Mouse (Mus musculus) stomach, embryonic 15.5 days (tissue): Measurements from ENCODE around the gene Olfr1036. TPM values are rescaled to one million over a fixed set of nuclear protein-coding genes. Genes with fewer than 3 reads are reported as not detected.
"Not testable (repeated sequence)": the region's sequence is repeated elsewhere in the genome, so short reads cannot be mapped to it uniquely, and the experiment has no call there.

Experiments used
- ATAC-seq: fragments of 200-750 bp; cut with Nextera tagmentation; 2 replicates; pipeline ENCODE4 v1.8.0; 2017; ENCODE audit warnings: low read depth, moderate number of reproducible peaks, moderate TSS enrichment; ENCODE audit not compliant: insufficient read depth, low FRiP score
- H3K27ac ChIP-seq: fragments of 300-500 bp; sonication (generic); 2 replicates; pipeline ENCODE4 v1.5.1; 2015; ENCODE audit warnings: mild to moderate bottlenecking, inconsistent platforms
- H3K27me3 ChIP-seq: fragments of 300-500 bp; sonication (generic); replicated peaks from 2 replicates; pipeline ENCODE4 v1.6.1; 2015; ENCODE audit warnings: inconsistent platforms
- H3K36me3 ChIP-seq: fragments of 300-500 bp; sonication (generic); 2 replicates; pipeline ENCODE4 v1.6.1; 2015; ENCODE audit warnings: inconsistent platforms
- H3K4me1 ChIP-seq: fragments of 300-500 bp; sonication (generic); 2 replicates; pipeline ENCODE4 v1.6.1; 2015; ENCODE audit warnings: inconsistent platforms
- H3K4me2 ChIP-seq: fragments of 300-500 bp; sonication (generic); 2 replicates; pipeline ENCODE4 v1.6.1; 2015; ENCODE audit warnings: mild to moderate bottlenecking, inconsistent platforms
- H3K4me3 ChIP-seq: fragments of 300-500 bp; sonication (generic); replicated peaks from 2 replicates; pipeline ENCODE4 v1.5.1; 2015; ENCODE audit warnings: inconsistent platforms
- H3K9ac ChIP-seq: fragments of 300-500 bp; sonication (generic); 2 replicates; pipeline ENCODE4 v1.6.1; 2015; ENCODE audit warnings: inconsistent platforms
- H3K9me3 ChIP-seq: fragments of 300-500 bp; sonication (generic); 2 replicates; pipeline ENCODE4 v1.6.1; 2016; ENCODE audit warnings: inconsistent platforms
- WGBS: fragments of 180-500 bp; shearing (Covaris S2); methylation state at CpG from one replicate; pipeline ENCODE4 v1.1.7; 2015; 5-methylcytosine and 5-hydroxymethylcytosine counted together
- polyA plus RNA-seq: library from polyadenylated mRNA; unstranded; fragments of >200 nt; fragmentation: Nextera tagmentation; extraction: Ambion mirVana; gene quantifications from 2 replicates; pipeline ENCODE4 v1.2.1, GENCODE M21; 2015

The Olfr1036 gene
- polyA plus RNA-seq = not detected in 2 replicates

DNA sequence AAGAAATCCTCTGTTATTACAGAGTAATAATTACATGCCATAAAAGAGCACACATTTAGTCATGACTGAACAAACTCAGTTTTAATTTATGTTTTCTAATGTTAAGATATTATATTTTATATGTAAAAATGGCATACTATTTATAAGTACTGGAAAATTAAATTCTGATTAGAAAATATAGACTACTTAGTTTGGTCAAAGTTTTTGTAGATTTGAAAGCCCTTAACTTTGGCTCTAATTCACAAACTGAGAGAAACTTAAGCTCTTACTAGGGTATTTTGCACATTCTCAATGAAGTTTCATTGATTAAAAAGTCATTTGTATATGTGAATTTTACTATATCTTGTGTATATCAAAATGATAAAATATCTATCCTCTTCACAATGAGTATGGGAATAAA, at the start of gene Olfr1036:
Olfr1036 (plus strand) TSS at position 301 of the 400 bp plus-strand sequence.
- not testable (repeated sequence) for H3K9ac ChIP-seq, H3K27ac ChIP-seq, H3K4me2 ChIP-seq, H3K9me3 ChIP-seq, H3K27me3 ChIP-seq, H3K4me3 ChIP-seq, H3K36me3 ChIP-seq, H3K4me1 ChIP-seq, ATAC-seq

DNA sequence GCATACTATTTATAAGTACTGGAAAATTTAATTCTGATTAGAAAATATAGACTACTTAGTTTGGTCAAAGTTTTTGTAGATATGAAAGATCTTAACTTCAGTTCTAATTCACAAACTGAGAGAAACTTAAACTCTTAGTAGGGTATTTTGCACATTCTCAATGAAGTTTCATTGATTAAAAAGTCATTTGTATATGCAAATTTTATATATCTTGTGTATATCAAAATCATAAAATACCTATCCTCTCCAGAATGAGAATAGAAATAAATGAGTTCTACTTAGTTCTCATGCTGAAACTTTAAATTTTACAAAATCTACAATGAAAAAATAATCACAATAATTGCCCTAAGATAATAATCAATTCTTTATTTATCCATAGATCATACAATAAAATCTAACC, 28.2 kb upstream of the Olfr1036 start, which contains the start of gene Olfr1034:
Olfr1034 (plus strand) TSS at position 301 of the 400 bp plus-strand sequence.
- no peak for ATAC-seq
- H3K4me3 ChIP-seq = no peak within 1 kb of the TSS
- H3K36me3 ChIP-seq = no peaks in the 10 kb centered on the region
- no peak within 1 kb of the TSS for H3K4me2 ChIP-seq
- no peaks in the 10 kb centered on the region for H3K9me3 ChIP-seq
- H3K9ac ChIP-seq = no peak within 1 kb of the TSS
- H3K27ac ChIP-seq = no peak within 1 kb of the TSS
- no peaks in the 10 kb centered on the region for H3K4me1 ChIP-seq
- H3K27me3 ChIP-seq = no peaks in the 10 kb centered on the region

DNA sequence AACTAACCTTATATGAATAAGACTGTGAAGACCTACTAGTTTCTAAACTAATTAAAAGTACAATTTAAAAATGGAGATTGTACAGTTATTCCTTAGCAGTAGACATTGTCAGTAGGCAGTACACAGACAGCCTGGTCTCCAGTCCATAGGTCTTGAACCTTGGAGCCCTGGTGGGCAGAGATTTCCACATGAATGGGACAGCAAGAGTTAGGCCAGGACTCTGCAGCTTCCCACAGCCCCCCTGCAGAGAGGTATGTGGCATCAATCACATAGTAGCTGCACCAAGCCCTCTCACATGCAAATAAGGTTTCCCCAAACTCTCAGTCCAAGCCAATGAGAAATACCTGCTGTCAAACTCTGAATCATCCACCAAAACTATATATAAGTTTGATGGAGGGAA, 23.0 kb upstream of the Olfr1036 start:
- not testable (repeated sequence) for H3K9ac ChIP-seq, ATAC-seq, H3K4me3 ChIP-seq, H3K36me3 ChIP-seq, H3K27ac ChIP-seq, H3K9me3 ChIP-seq, H3K27me3 ChIP-seq, H3K4me1 ChIP-seq, H3K4me2 ChIP-seq

DNA sequence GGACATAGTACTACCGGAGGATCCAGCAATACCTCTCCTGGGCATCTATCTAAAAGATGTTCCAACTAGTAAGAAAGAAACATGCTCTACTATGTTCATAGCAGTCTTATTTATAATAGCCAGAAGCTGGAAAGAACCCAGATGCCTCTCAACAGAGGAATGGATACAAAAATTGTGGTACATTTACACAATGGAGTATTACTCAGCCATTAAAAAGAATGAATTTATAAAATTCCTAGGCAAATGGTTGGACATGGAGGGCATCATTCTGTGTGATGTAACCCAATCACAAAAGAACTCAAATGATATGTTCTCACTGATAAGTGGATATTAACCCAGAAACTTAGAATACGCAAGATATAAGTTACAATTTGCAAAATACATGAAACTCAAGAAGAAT, 10.0 kb upstream of the Olfr1036 start:
- not testable (repeated sequence) for H3K36me3 ChIP-seq, H3K9ac ChIP-seq, H3K4me1 ChIP-seq, ATAC-seq, H3K4me3 ChIP-seq, H3K27me3 ChIP-seq, H3K27ac ChIP-seq, H3K4me2 ChIP-seq, H3K9me3 ChIP-seq
- 94% methylated on average over 2 of the region's 2 CpGs for WGBS

DNA sequence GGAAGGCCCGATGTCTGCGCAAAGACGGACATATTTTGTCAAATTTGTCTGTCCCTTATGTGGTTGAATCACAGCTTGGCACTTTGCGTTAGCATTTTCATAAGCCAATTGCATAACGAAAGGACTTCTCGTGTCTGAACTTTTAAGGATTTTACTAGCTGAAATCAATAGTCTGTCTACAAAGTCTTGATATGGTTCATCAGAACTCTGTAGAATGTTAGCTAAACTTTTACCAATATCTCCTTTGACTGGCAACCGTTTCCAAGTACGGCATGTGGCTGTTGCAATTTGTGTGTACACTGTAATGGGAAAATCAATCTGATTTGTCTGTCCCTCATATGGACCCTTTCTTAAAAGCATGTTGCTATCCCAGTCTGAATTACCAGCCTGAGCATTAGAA, 3.6 kb upstream of the Olfr1036 start:
- Histone ChIP-seq H3K4me1 (no peaks in the 10 kb centered on the region), H3K27ac (no peak overlapping the region), H3K4me3 (no peak overlapping the region), H3K36me3 (no peaks in the 10 kb centered on the region), H3K27me3 (no peaks in the 10 kb centered on the region), H3K9me3 (no peaks in the 10 kb centered on the region), H3K4me2 (no peak overlapping the region), H3K9ac (no peak overlapping the region)
- WGBS = 84% methylated on average over 8 of the region's 8 CpGs
- ATAC-seq = no peak

DNA sequence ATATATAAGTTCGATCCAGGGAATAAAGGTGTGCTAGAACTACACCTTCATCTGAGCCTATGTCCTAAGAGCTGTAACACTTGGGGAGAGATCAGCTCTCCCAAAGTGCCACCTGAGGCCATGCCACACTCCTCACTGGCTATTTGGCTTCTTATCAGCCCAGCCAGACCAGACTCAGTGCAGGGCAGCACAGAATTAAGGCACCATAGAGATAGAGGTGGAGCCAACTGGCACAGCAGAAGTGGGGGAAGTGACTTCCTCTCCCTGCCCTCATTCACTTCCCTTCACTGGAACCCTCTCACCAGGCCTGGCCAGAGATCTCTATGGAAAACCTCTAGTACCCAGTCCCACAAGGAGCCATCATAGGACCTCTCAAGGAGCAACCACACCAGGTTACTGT, 6.7 kb downstream of the Olfr1036 start:
- H3K9ac ChIP-seq, H3K4me1 ChIP-seq, H3K36me3 ChIP-seq, H3K9me3 ChIP-seq, ATAC-seq, H3K4me3 ChIP-seq, H3K27ac ChIP-seq, H3K4me2 ChIP-seq, H3K27me3 ChIP-seq: not testable (repeated sequence)
- WGBS = 86% methylated on average over 1 of the region's 1 CpGs

DNA sequence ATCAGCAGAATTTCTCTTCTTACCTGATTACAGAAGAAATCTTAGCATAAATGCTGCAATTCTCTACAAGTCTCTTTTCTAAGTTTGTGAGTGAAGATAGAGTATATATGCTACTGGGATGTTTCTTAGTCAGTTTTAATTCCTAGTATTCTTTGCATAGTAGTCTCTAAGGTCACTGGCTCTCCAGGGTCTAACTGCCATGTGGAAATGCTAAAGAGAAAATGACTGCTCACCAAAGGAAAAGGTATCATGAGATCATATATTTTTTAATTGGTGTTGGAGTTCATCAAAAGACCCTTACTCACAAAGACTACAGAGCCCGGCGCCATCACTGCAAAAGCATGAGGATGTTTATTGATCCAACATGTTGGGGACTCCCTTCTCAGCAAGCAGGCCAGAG, 13.5 kb downstream of the Olfr1036 start, which contains the start of gene Olfr1037:
Olfr1037 (minus strand) TSS at position 101 of the 400 bp plus-strand sequence.
- no peak within 1 kb of the TSS for H3K9ac ChIP-seq
- no peaks in the 10 kb centered on the region for H3K9me3 ChIP-seq
- WGBS = 85% methylated on average over 2 of the region's 2 CpGs
- H3K4me1 ChIP-seq = no peaks in the 10 kb centered on the region
- no peaks in the 10 kb centered on the region for H3K36me3 ChIP-seq
- no peak within 1 kb of the TSS for H3K4me3 ChIP-seq
- no peaks in the 10 kb centered on the region for H3K27me3 ChIP-seq
- H3K27ac ChIP-seq = no peak within 1 kb of the TSS
- ATAC-seq = no peak
- H3K4me2 ChIP-seq = no peak within 1 kb of the TSS

Other genes with a start within 250 kb of the Olfr1036 start
- gene Olfr1019, start 228.5 kb upstream of the Olfr1036 start, polyA plus RNA-seq = not detected in 2 replicates
- not detected in 2 replicates for gene Olfr1020, start 227.0 kb upstream of the Olfr1036 start, polyA plus RNA-seq
- gene Olfr1022, start 205.4 kb upstream of the Olfr1036 start, polyA plus RNA-seq = not detected in 2 replicates
- gene Olfr1023, start 188.4 kb upstream of the Olfr1036 start, polyA plus RNA-seq = not detected in 2 replicates
- gene Olfr1024, start 168.9 kb upstream of the Olfr1036 start, polyA plus RNA-seq = not detected in 2 replicates
- not detected in 2 replicates for gene Olfr1025-ps1, start 158.8 kb upstream of the Olfr1036 start, polyA plus RNA-seq
- not detected in 2 replicates for gene Olfr1026, start 152.4 kb upstream of the Olfr1036 start, polyA plus RNA-seq
- not detected in 2 replicates for gene Olfr1028, start 123.6 kb upstream of the Olfr1036 start, polyA plus RNA-seq
- gene Olfr1029, start 100.1 kb upstream of the Olfr1036 start, polyA plus RNA-seq = not detected in 2 replicates
- gene Olfr1030, start 94.7 kb upstream of the Olfr1036 start, polyA plus RNA-seq = not detected in 2 replicates
- gene Olfr1031, start 83.7 kb upstream of the Olfr1036 start, polyA plus RNA-seq = not detected in 2 replicates
- gene Olfr1032, start 68.5 kb upstream of the Olfr1036 start, polyA plus RNA-seq = not detected in 2 replicates
- gene Olfr1033, start 53.4 kb upstream of the Olfr1036 start, polyA plus RNA-seq = 3.6 and 5.2 TPM in 2 replicates
- 0.05 and 0.10 TPM in 2 replicates for gene Olfr1034, start 28.1 kb upstream of the Olfr1036 start, polyA plus RNA-seq
- not detected in 2 replicates for gene Olfr1037, start 13.4 kb downstream of the Olfr1036 start, polyA plus RNA-seq
- gene Olfr1039, start 61.9 kb downstream of the Olfr1036 start, polyA plus RNA-seq = not detected in 2 replicates
- not detected in 2 replicates for gene Olfr1040, start 72.7 kb downstream of the Olfr1036 start, polyA plus RNA-seq
- not detected in 2 replicates for gene Olfr1042, start 87.8 kb downstream of the Olfr1036 start, polyA plus RNA-seq
- gene Olfr1043, start 93.5 kb downstream of the Olfr1036 start, polyA plus RNA-seq = not detected in 2 replicates
- not detected in 2 replicates for gene Olfr1044, start 103.8 kb downstream of the Olfr1036 start, polyA plus RNA-seq
- not detected in 2 replicates for gene Olfr52, start 111.7 kb downstream of the Olfr1036 start, polyA plus RNA-seq
- gene Olfr1045, start 129.0 kb downstream of the Olfr1036 start, polyA plus RNA-seq = not detected in 2 replicates
- not detected in 2 replicates for gene Olfr1046, start 145.3 kb downstream of the Olfr1036 start, polyA plus RNA-seq
- not detected in 2 replicates for gene Olfr1047, start 157.4 kb downstream of the Olfr1036 start, polyA plus RNA-seq
- not detected in 2 replicates for gene Olfr1048, start 166.3 kb downstream of the Olfr1036 start, polyA plus RNA-seq
- gene Olfr1049, start 184.3 kb downstream of the Olfr1036 start, polyA plus RNA-seq = not detected in 2 replicates
- gene Olfr1051, start 205.1 kb downstream of the Olfr1036 start, polyA plus RNA-seq = not detected in 2 replicates
- not detected in 2 replicates for gene Olfr1052, start 218.5 kb downstream of the Olfr1036 start, polyA plus RNA-seq
- not detected in 2 replicates for gene Olfr1053, start 241.3 kb downstream of the Olfr1036 start, polyA plus RNA-seq